ENCODE assay signal across 12 mouse cellular contexts in the genomic region with DNA sequence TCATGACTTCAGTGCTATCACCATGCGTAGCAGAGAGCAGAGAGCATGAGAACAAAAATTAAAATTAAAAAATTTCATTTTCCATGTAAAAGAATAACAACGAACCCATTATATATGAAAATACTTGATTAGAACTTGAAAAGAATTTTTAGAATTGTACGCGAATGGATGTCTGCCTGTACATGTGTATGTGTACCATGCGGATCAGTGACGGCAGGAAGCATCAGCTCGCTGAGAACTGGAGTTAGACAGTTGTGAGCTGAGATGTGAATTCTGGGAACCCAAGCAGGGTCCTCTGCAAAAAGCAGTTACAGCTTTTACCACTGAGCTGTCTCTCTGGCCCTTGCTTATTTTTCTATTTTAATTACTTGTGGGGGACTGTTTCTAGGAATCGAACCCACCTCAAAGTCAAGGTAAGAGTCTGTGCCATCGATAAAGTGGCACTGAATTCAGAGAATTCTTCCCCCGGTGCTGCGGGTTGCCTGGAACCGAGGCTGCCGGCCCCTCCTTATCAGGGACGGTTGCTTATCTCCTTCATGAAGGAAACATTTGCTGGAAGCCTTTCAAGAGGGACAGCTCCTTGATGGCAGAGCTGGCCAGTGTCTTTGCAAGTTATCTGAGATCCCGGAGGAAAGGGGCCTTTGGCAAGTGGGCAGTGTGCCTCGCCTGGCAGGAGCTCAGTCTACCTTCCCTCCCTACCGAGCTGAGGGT. TPM values are rescaled to one million over a fixed set of nuclear protein-coding genes. Genes with fewer than 3 reads are reported as not detected.
A peak's percentile ranks its signal among the peaks of the same experiment; 100 is the strongest.
DNase-seq lines count a peak whose midpoint lies in the region; ATAC-seq and TF ChIP-seq lines count a peak whose summit lies in the region.
"Had no signal": no experiment of that assay in that cellular context is flagged by ENCODE, and none has a peak within 500 bp of the region (broad histone marks: within the 10 kb centered on the region; RNA-seq: fewer than 3 reads in every experiment).

No protein-coding gene starts in this region.

- 60% methylated on average over 17 of the region's 17 CpGs for WGBS in intestine, embryonic 16.5 days
- WGBS in intestine, embryonic 15.5 days = 57% methylated on average over 17 of the region's 17 CpGs
- WGBS in bone marrow, adult 2 months = 47% methylated on average over 17 of the region's 17 CpGs
- 30% methylated on average over 17 of the region's 17 CpGs for WGBS in liver, postnatal 0 days (ENCODE audit: insufficient replicate concordance)

- H3K36me3 ChIP-seq in intestine, embryonic 16.5 days (ENCODE audit: control insufficient read depth, insufficient read depth, low read length) = no peaks in the 10 kb centered on the region
- H3K36me3 ChIP-seq in intestine, embryonic 15.5 days = no peaks in the 10 kb centered on the region
- peaks cover 17% of the 10 kb centered on the region for H3K36me3 ChIP-seq in erythroblast, embryonic 14.5 days (ENCODE audit: control insufficient read depth)
- no peaks in the 10 kb centered on the region for H3K36me3 ChIP-seq in liver, postnatal 0 days (replicated peaks; ENCODE audit: insufficient read depth, low read length)
- H3K36me3 ChIP-seq: limb, embryonic 15.5 days; midbrain, embryonic 13.5 days; neural tube, embryonic 13.5 days; stomach, embryonic 15.5 days had no signal

- peak; percentile 90 for TF ChIP-seq EP300 in liver, postnatal 0 days (IDR thresholded peaks at IDR 0.05; ENCODE audit: low read depth)

- H3K9me3 ChIP-seq in intestine, embryonic 16.5 days (ENCODE audit: control insufficient read depth, low read length) = no peaks in the 10 kb centered on the region
- H3K9me3 ChIP-seq in intestine, embryonic 15.5 days = no peaks in the 10 kb centered on the region
- no peaks in the 10 kb centered on the region for H3K9me3 ChIP-seq in erythroblast, embryonic 14.5 days (ENCODE audit: control insufficient read depth, low read length)
- H3K9me3 ChIP-seq in liver, postnatal 0 days (ENCODE audit: low read length) = no peaks in the 10 kb centered on the region
- H3K9me3 ChIP-seq: limb, embryonic 15.5 days; midbrain, embryonic 13.5 days; neural tube, embryonic 13.5 days; stomach, embryonic 15.5 days had no signal

- TF ChIP-seq CTCF in bone marrow, adult 2 months (IDR thresholded peaks at IDR 0.05; ENCODE audit: control insufficient read depth, insufficient read depth, low read length) = no peak
- TF ChIP-seq CTCF in liver, postnatal 0 days (IDR thresholded peaks at IDR 0.05; ENCODE audit: low read depth) = no peak

- no peak overlapping the region for H3K27ac ChIP-seq in intestine, embryonic 16.5 days (ENCODE audit: low read length)
- H3K27ac ChIP-seq in intestine, embryonic 15.5 days = no peak overlapping the region
- no peak overlapping the region for H3K27ac ChIP-seq in bone marrow, adult 2 months (ENCODE audit: control insufficient read depth, insufficient read depth, low read depth, low read length, poor library complexity)
- peak overlapping the region; percentile 82 for H3K27ac ChIP-seq in liver, postnatal 0 days (ENCODE audit: low read depth)
- H3K27ac ChIP-seq: limb, embryonic 15.5 days; midbrain, embryonic 13.5 days; neural tube, embryonic 13.5 days had no signal

- H3K9ac ChIP-seq in intestine, embryonic 16.5 days (ENCODE audit: low read depth, low read length) = 0 out of 2 replicates have a peak overlapping the region, but pooled peaks have one; percentile 16
- no peak overlapping the region for H3K9ac ChIP-seq in intestine, embryonic 15.5 days
- H3K9ac ChIP-seq in liver, postnatal 0 days (replicated peaks) = peak overlapping the region; percentile 66
- H3K9ac ChIP-seq: limb, embryonic 15.5 days; midbrain, embryonic 13.5 days; neural tube, embryonic 13.5 days; stomach, embryonic 15.5 days had no signal

- TF ChIP-seq POLR2A in bone marrow, adult 2 months (IDR thresholded peaks at IDR 0.05; ENCODE audit: borderline replicate concordance, control insufficient read depth, low read depth, low read length) = 0 out of 2 replicates have a peak, but pooled peaks have one; percentile 11

- H3K4me1 ChIP-seq in intestine, embryonic 16.5 days (ENCODE audit: control insufficient read depth, insufficient read depth, low read length) = peaks cover 11% of the 10 kb centered on the region
- H3K4me1 ChIP-seq in intestine, embryonic 15.5 days (replicated peaks) = peaks cover 11% of the 10 kb centered on the region; the same call in 1 of the 2 replicates
- no peaks in the 10 kb centered on the region for H3K4me1 ChIP-seq in bone marrow, adult 2 months (ENCODE audit: control insufficient read depth, insufficient read depth, low read length)
- H3K4me1 ChIP-seq in erythroblast, embryonic 14.5 days (ENCODE audit: control insufficient read depth) = peaks cover 84% of the 10 kb centered on the region
- peaks cover 36% of the 10 kb centered on the region; the same call in 1 of the 2 replicates for H3K4me1 ChIP-seq in liver, postnatal 0 days (ENCODE audit: insufficient read depth)
- H3K4me1 ChIP-seq: midbrain, embryonic 13.5 days; stomach, embryonic 15.5 days had no signal

- H3K27me3 ChIP-seq in intestine, embryonic 16.5 days (replicated peaks; ENCODE audit: control insufficient read depth, insufficient read depth, low read length) = no peaks in the 10 kb centered on the region
- no peaks in the 10 kb centered on the region for H3K27me3 ChIP-seq in intestine, embryonic 15.5 days (replicated peaks)
- no peaks in the 10 kb centered on the region for H3K27me3 ChIP-seq in erythroblast, embryonic 14.5 days (ENCODE audit: control insufficient read depth)
- H3K27me3 ChIP-seq in liver, postnatal 0 days (ENCODE audit: insufficient read depth, low read length) = no peaks in the 10 kb centered on the region
- H3K27me3 ChIP-seq: limb, embryonic 15.5 days; midbrain, embryonic 13.5 days; neural tube, embryonic 13.5 days; stomach, embryonic 15.5 days had no signal

- H3K4me2 ChIP-seq in intestine, embryonic 16.5 days (ENCODE audit: low read depth, low read length) = no peak overlapping the region
- H3K4me2 ChIP-seq in intestine, embryonic 15.5 days (replicated peaks) = no peak overlapping the region
- peak overlapping the region; percentile 67 for H3K4me2 ChIP-seq in liver, postnatal 0 days (ENCODE audit: low read depth, low read length)
- H3K4me2 ChIP-seq: limb, embryonic 15.5 days; midbrain, embryonic 13.5 days; neural tube, embryonic 13.5 days; stomach, embryonic 15.5 days had no signal

- DNase-seq in liver, postnatal 0 days = peak; percentile 58
- DNase-seq in thymus, postnatal 4 days = no peak
- DNase-seq in cerebellum, postnatal 4 days (ENCODE audit: low spot score in 2 of 2) = no peak
- DNase-seq: cerebellum, adult 9-11 months had no signal

- no peak for ATAC-seq in intestine, embryonic 16.5 days
- no peak for ATAC-seq in intestine, embryonic 15.5 days
- ATAC-seq in liver, postnatal 0 days = peak; percentile 67
- ATAC-seq: midbrain, embryonic 13.5 days had no signal

- no peak overlapping the region for H3K4me3 ChIP-seq in intestine, embryonic 16.5 days (ENCODE audit: low read length)
- no peak overlapping the region for H3K4me3 ChIP-seq in intestine, embryonic 15.5 days (replicated peaks)
- H3K4me3 ChIP-seq in bone marrow, adult 2 months (replicated peaks; ENCODE audit: control insufficient read depth, low read depth, low read length) = no peak overlapping the region
- H3K4me3 ChIP-seq in erythroblast, embryonic 14.5 days (replicated peaks) = peak overlapping the region; percentile 81
- peak overlapping the region; percentile 46 for H3K4me3 ChIP-seq in liver, postnatal 0 days (ENCODE audit: low read depth, low read length)
- H3K4me3 ChIP-seq: limb, embryonic 15.5 days; midbrain, embryonic 13.5 days; neural tube, embryonic 13.5 days; stomach, embryonic 15.5 days had no signal

RNA-seq across cellular contexts. Expression of gene Podxl, which starts 48.9 kb away (rescaled TPM):
- polyA plus RNA-seq in intestine, embryonic 16.5 days (2015; fragmentation: Nextera tagmentation; extraction: Ambion mirVana) = 36.2 and 47.4 TPM in 2 replicates
- 45.0 and 45.3 TPM in 2 replicates for polyA plus RNA-seq in intestine, embryonic 15.5 days (2015; fragmentation: Nextera tagmentation; extraction: Ambion mirVana)
- polyA plus RNA-seq in bone marrow, adult 2 months (2011; ENCODE audit: insufficient read depth, insufficient read length, low replicate concordance, missing spikeins) = 0.65 and 1.4 TPM in 2 replicates
- polyA plus RNA-seq in erythroblast, embryonic 14.5 days (2012) = 0.23 and 0.29 TPM in 2 replicates
- 1.5 and 2.8 TPM in 2 replicates for polyA plus RNA-seq in liver, postnatal 0 days (2015; fragmentation: Nextera tagmentation; extraction: Ambion mirVana)

Comparison
In these comparisons a context has a peak if more than half of its experiments do, and no peak if none do; other contexts are left out.
1. H3K4me3 ChIP-seq: peak in erythroblast, embryonic 14.5 days (single experiment) and liver, postnatal 0 days (single experiment); none in intestine, embryonic 16.5 days (single experiment), intestine, embryonic 15.5 days (single experiment) and bone marrow, adult 2 months (single experiment).